Mouse (Mus musculus): ENCODE measurements around the gene H6pd. TPM values are rescaled to one million over a fixed set of nuclear protein-coding genes. Genes with fewer than 3 reads are reported as not detected.

The H6pd gene
- total and polyA plus RNA-seq, 3 experiments = 6.9 to 10.8 TPM; not detected in 1

DNA sequence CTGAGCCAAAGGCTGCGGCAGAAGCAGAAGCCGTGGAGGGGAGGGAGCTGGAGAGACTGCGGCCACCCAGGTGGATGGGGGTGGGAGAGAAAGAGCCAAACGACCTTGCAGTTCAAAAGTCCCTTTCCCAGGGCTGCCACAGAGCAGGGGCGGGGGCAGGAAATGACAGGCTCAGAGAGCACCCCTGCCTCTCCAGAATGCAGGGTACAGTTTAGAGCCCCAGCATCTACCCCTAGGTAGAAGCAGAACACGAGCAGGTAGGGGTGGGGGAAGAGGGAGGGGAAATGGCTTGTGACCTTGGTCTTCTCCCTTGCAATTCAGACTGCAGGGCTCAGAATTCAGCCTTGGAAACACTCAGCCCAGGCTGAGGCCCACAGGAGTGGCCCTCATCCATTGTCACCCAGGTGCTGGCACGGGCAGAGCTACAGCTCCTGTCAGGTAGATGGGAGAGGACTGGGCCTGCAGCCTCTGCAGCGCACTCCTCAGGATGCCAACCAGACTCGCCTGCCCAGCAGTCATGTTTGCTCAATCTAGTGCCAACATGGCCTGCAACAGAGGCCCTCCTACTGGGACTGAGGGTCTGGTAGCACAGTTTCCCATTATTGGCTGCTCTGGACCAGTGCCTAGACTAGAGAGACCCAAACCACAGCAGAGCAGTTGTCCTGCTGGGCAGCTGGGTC is 17.7 kb downstream of the H6pd start:
- H3K9me3 ChIP-seq (replicated peaks; ENCODE audit: insufficient read depth, low read length) = no peaks in the 10 kb centered on the region
- H3K36me3 ChIP-seq (ENCODE audit: control insufficient read depth in 1 of 2, insufficient read depth in 2 of 2, low read length in 2 of 2) = peaks cover 0 to 16% of the 10 kb centered on the region in 2 experiments; a peak in 2 of 4 replicates
- H3K9ac ChIP-seq (ENCODE audit: control insufficient read depth, low read depth, low read length, poor library complexity, severe bottlenecking) = no peak overlapping the region
- H3K4me3 ChIP-seq (ENCODE audit: control insufficient read depth in 1 of 2, insufficient read depth in 1 of 2, low read depth in 2 of 2, low read length in 2 of 2) = no peak overlapping the region
- DNase-seq (ENCODE audit: low read depth, low spot score) = no peak
- peaks cover 2 to 20% of the 10 kb centered on the region in 2 experiments for H3K4me1 ChIP-seq (ENCODE audit: control insufficient read depth in 1 of 2, insufficient read depth in 2 of 2, low read length in 2 of 2)
- H3K27me3 ChIP-seq (ENCODE audit: control insufficient read depth in 1 of 2, insufficient read depth in 2 of 2, low read length in 2 of 2) = no peaks in the 10 kb centered on the region
- H3K79me2 ChIP-seq (ENCODE audit: control insufficient read depth, insufficient read depth, low read length, poor library complexity) = no peaks in the 10 kb centered on the region
- TF ChIP-seq CHD1 (IDR thresholded peaks at IDR 0.05; ENCODE audit: low read depth, low read length) = no peak
- no peak for TF ChIP-seq ELF1 (IDR thresholded peaks at IDR 0.05; ENCODE audit: low read depth, low read length)
- no peak for TF ChIP-seq TCF12 (IDR thresholded peaks at IDR 0.05; ENCODE audit: low read depth, low read length)
- TF ChIP-seq USF1 (IDR thresholded peaks at IDR 0.05; ENCODE audit: low read depth, low read length) = no peak
- no peak for TF ChIP-seq TAL1 (IDR thresholded peaks at IDR 0.05; ENCODE audit: low read length)
- no peak for TF ChIP-seq POLR2A (IDR thresholded peaks at IDR 0.05; ENCODE audit: control insufficient read depth in 1 of 2, insufficient read depth in 1 of 2, low read depth in 1 of 2, low read length in 2 of 2, poor library complexity in 1 of 2)
- TF ChIP-seq SMC3 (IDR thresholded peaks at IDR 0.05; ENCODE audit: low read depth, low read length) = no peak
- no peak for TF ChIP-seq ZMIZ1 (IDR thresholded peaks at IDR 0.05; ENCODE audit: low read depth, low read length)
- TF ChIP-seq HCFC1 (IDR thresholded peaks at IDR 0.05; ENCODE audit: low read depth, low read length) = no peak
- TF ChIP-seq MAZ (IDR thresholded peaks at IDR 0.05; ENCODE audit: low read depth, low read length) = no peak
- no peak for TF ChIP-seq CHD2 (IDR thresholded peaks at IDR 0.05; ENCODE audit: low read length)
- no peak for TF ChIP-seq ZKSCAN1 (IDR thresholded peaks at IDR 0.05; ENCODE audit: low read depth, low read length)
- TF ChIP-seq UBTF (IDR thresholded peaks at IDR 0.05; ENCODE audit: borderline replicate concordance, insufficient read depth, low read depth, low read length) = no peak
- TF ChIP-seq CTCF (IDR thresholded peaks at IDR 0.05 in 2 of 3, conservative IDR thresholded peaks at IDR 0.05 in 1 of 3; ENCODE audit: control insufficient read depth in 1 of 3, insufficient read depth in 1 of 3, low read depth in 2 of 3, low read length in 3 of 3, poor library complexity in 1 of 3, severe bottlenecking in 1 of 3) = no peak
- H3K27ac ChIP-seq (ENCODE audit: control insufficient read depth, low read depth, low read length) = no peak overlapping the region

GRCm38 (mm10) chr4:149990212-149990953 is 18.4 kb downstream of the H6pd start:
- H3K27ac ChIP-seq (ENCODE audit: control insufficient read depth, low read depth, low read length) = no peak overlapping the region
- peak overlapping the region; percentile 0; the same call in 1 of the 2 replicates for H3K9ac ChIP-seq (ENCODE audit: control insufficient read depth, low read depth, low read length, poor library complexity, severe bottlenecking)
- H3K4me1 ChIP-seq (ENCODE audit: control insufficient read depth in 1 of 2, insufficient read depth in 2 of 2, low read length in 2 of 2) = peaks cover 2 to 20% of the 10 kb centered on the region in 2 experiments
- TF ChIP-seq NRF1 (IDR thresholded peaks at IDR 0.05; ENCODE audit: insufficient read depth, low read depth, low read length, poor library complexity, severe bottlenecking) = 0 out of 2 replicates have a peak, but pooled peaks have one; percentile 17
- TF ChIP-seq USF1 (IDR thresholded peaks at IDR 0.05; ENCODE audit: low read depth, low read length) = 0 out of 2 replicates have a peak, but pooled peaks have one; percentile 25
- no peak for TF ChIP-seq USF2 (IDR thresholded peaks at IDR 0.05; ENCODE audit: borderline replicate concordance in 1 of 2, insufficient read depth in 1 of 2, low read depth in 1 of 2, low read length in 2 of 2)
- DNase-seq (ENCODE audit: low read depth, low spot score) = no peak
- H3K27me3 ChIP-seq (ENCODE audit: control insufficient read depth in 1 of 2, insufficient read depth in 2 of 2, low read length in 2 of 2) = no peaks in the 10 kb centered on the region
- peaks cover 0 to 16% of the 10 kb centered on the region in 2 experiments; a peak in 2 of 4 replicates for H3K36me3 ChIP-seq (ENCODE audit: control insufficient read depth in 1 of 2, insufficient read depth in 2 of 2, low read length in 2 of 2)
- H3K4me3 ChIP-seq (ENCODE audit: control insufficient read depth in 1 of 2, insufficient read depth in 1 of 2, low read depth in 2 of 2, low read length in 2 of 2) = no peak overlapping the region
- no peaks in the 10 kb centered on the region for H3K9me3 ChIP-seq (replicated peaks; ENCODE audit: insufficient read depth, low read length)
- H3K79me2 ChIP-seq (ENCODE audit: control insufficient read depth, insufficient read depth, low read length, poor library complexity) = no peaks in the 10 kb centered on the region
